Mouse (Mus musculus) heart, adult 8-10 months (tissue): ENCODE measurements around the gene Rtbdn. TPM values are rescaled to one million over a fixed set of nuclear protein-coding genes. Genes with fewer than 3 reads are reported as not detected.

Experiments
- microRNA-seq: library from miRNA; unstranded; fragments of <30 nt; microRNA quantifications from one replicate; pipeline ENCODE4 v1.2.0, GENCODE M21; 2022
- total RNA-seq, 4 experiments: library from RNA; stranded (reverse); gene quantifications; 2 replicates each; pipeline ENCODE4 v1.2.4; 2022

Rtbdn gene
- total RNA-seq, 4 experiments from 2014 or later, result not detected

Small RNAs within 50 kb of the gene (microRNA-seq; reads per million reads assigned to microRNA genes)
- not detected for gene Gm24197

Other genes starting within 250 kb of the Rtbdn start
- gene Lyl1, start 245.5 kb upstream of the Rtbdn start, total RNA-seq, result 1 to 10 TPM; 3.5 to 4.8 (median 4.3) TPM
- under 1 TPM in 1 of 4 experiments, not detected in 3; 0.66 TPM for gene G430095P16Rik, start 224.0 kb upstream of the Rtbdn start, total RNA-seq
- gene Nfix, start 146.6 kb upstream of the Rtbdn start, total RNA-seq, result 100 to 1,000 TPM; 288 to 356 (median 295) TPM
- gene Dand5, start 124.2 kb upstream of the Rtbdn start, total RNA-seq, result 10 to 100 TPM; 10.3 to 13.2 (median 12.0) TPM
- 10 to 100 TPM; 31.0 to 34.9 (median 33.1) TPM for gene Gadd45gip1, start 115.5 kb upstream of the Rtbdn start, total RNA-seq
- gene Rad23a, start 106.3 kb upstream of the Rtbdn start, total RNA-seq, result 10 to 100 TPM; 82.8 to 92.9 (median 89.3) TPM
- gene Calr, start 100.1 kb upstream of the Rtbdn start, total RNA-seq, result 100 to 1,000 TPM; 330 to 410 (median 343) TPM
- 10 to 100 TPM; 19.9 to 24.6 (median 22.9) TPM for gene Farsa, start 90.0 kb upstream of the Rtbdn start, total RNA-seq
- gene Syce2, start 74.9 kb upstream of the Rtbdn start, total RNA-seq, result 1 to 10 TPM; 2.2 to 5.9 (median 4.1) TPM
- gene Gcdh, start 53.1 kb upstream of the Rtbdn start, total RNA-seq, result 10 to 100 TPM; 77.8 to 99.2 (median 86.0) TPM
- not detected for gene Klf1, start 45.1 kb upstream of the Rtbdn start, total RNA-seq
- gene Dnase2a, start 38.4 kb upstream of the Rtbdn start, total RNA-seq, result 10 to 100 TPM in 3 of 4 experiments, 1 to 10 TPM in 1; 7.9 to 15.7 (median 12.3) TPM
- gene Mast1, start 9.6 kb upstream of the Rtbdn start, total RNA-seq, result under 1 TPM; 0.06 to 0.19 (median 0.13) TPM
- gene Gm49661, start 22.4 kb downstream of the Rtbdn start, total RNA-seq, result 1 to 10 TPM in 2 of 4 experiments, not detected in 2; 2.4 to 5.9 TPM
- gene Prdx2, start 22.6 kb downstream of the Rtbdn start, total RNA-seq, result 100 to 1,000 TPM; 644 to 711 (median 676) TPM
- gene Rnaseh2a, start 22.8 kb downstream of the Rtbdn start, total RNA-seq, result 10 to 100 TPM; 41.9 to 61.3 (median 55.0) TPM
- 10 to 100 TPM; 17.8 to 32.3 (median 23.9) TPM for gene Junb, start 31.7 kb downstream of the Rtbdn start, total RNA-seq
- 1 to 10 TPM; 1.9 to 3.5 (median 2.7) TPM for gene Hook2, start 43.6 kb downstream of the Rtbdn start, total RNA-seq
- not detected for gene Best2, start 67.5 kb downstream of the Rtbdn start, total RNA-seq
- 10 to 100 TPM; 63.5 to 72.5 (median 65.4) TPM for gene Asna1, start 78.3 kb downstream of the Rtbdn start, total RNA-seq
- gene Trir, start 79.8 kb downstream of the Rtbdn start, total RNA-seq, result 10 to 100 TPM; 76.6 to 90.6 (median 78.6) TPM
- gene Tnpo2, start 89.9 kb downstream of the Rtbdn start, total RNA-seq, result 10 to 100 TPM; 29.6 to 32.4 (median 30.8) TPM
- 1 to 10 TPM; 2.9 to 4.0 (median 3.3) TPM for gene Fbxw9, start 113.1 kb downstream of the Rtbdn start, total RNA-seq
- gene Gm5741, start 121.0 kb downstream of the Rtbdn start, total RNA-seq, result not detected
- gene Dhps, start 124.8 kb downstream of the Rtbdn start, total RNA-seq, result 10 to 100 TPM; 32.7 to 36.4 (median 35.5) TPM
- gene Wdr83os, start 133.7 kb downstream of the Rtbdn start, total RNA-seq, result 10 to 100 TPM; 40.8 to 45.3 (median 43.6) TPM
- 10 to 100 TPM; 26.6 to 32.4 (median 30.0) TPM for gene Wdr83, start 134.3 kb downstream of the Rtbdn start, total RNA-seq
- 10 to 100 TPM; 21.9 to 36.3 (median 26.3) TPM for gene Man2b1, start 136.3 kb downstream of the Rtbdn start, total RNA-seq
- 1 to 10 TPM; 2.1 to 3.0 (median 2.7) TPM for gene Zfp791, start 176.1 kb downstream of the Rtbdn start, total RNA-seq
- gene Cks1brt, start 204.9 kb downstream of the Rtbdn start, total RNA-seq, result not detected